Mouse (Mus musculus): ENCODE data around the gene Mark2. TPM values are rescaled to one million over a fixed set of nuclear protein-coding genes. Genes with fewer than 3 reads are reported as not detected.

The Mark2 gene
- polyA plus RNA-seq, 1 experiment from 2014 or later = 47.2 TPM

DNA sequence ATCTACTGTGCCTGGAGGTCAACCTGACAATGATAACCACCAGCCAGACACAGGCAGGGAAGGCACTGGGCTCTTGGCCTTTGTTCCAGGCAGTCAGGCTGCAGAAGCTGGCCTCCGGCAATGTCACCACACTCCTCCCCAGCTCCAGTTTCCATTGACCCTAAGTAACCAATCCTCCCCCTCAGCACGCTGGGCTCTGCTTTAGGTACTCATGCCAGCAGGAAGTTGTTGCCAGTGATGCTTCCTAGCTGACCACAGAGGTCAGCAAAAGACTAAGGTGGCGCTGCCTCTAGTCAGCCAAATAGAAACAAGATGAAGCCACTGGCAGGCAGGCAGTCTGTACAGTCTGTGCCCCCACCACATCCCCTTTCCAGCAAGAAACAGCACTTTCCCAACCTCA is 34.7 kb downstream of the Mark2 start:
- no peak overlapping the region for H3K4me2 ChIP-seq
- 0 out of 2 replicates have a peak overlapping the region, but pooled peaks have one; percentile 32 for H3K9ac ChIP-seq
- H3K4me3 ChIP-seq = no peak overlapping the region
- no peak for ATAC-seq (ENCODE audit: insufficient number of reproducible peaks, insufficient read depth, low FRiP score, low TSS enrichment, low read depth)
- H3K9me3 ChIP-seq = no peaks in the 10 kb centered on the region
- H3K36me3 ChIP-seq = peaks cover 6% of the 10 kb centered on the region; the same call in 1 of the 2 replicates
- peaks cover 70% of the 10 kb centered on the region for H3K4me1 ChIP-seq
- WGBS = 42% methylated on average over 3 of the region's 3 CpGs
- H3K27ac ChIP-seq = 0 out of 2 replicates have a peak overlapping the region, but pooled peaks have one; percentile 11
- H3K27me3 ChIP-seq = no peaks in the 10 kb centered on the region

DNA sequence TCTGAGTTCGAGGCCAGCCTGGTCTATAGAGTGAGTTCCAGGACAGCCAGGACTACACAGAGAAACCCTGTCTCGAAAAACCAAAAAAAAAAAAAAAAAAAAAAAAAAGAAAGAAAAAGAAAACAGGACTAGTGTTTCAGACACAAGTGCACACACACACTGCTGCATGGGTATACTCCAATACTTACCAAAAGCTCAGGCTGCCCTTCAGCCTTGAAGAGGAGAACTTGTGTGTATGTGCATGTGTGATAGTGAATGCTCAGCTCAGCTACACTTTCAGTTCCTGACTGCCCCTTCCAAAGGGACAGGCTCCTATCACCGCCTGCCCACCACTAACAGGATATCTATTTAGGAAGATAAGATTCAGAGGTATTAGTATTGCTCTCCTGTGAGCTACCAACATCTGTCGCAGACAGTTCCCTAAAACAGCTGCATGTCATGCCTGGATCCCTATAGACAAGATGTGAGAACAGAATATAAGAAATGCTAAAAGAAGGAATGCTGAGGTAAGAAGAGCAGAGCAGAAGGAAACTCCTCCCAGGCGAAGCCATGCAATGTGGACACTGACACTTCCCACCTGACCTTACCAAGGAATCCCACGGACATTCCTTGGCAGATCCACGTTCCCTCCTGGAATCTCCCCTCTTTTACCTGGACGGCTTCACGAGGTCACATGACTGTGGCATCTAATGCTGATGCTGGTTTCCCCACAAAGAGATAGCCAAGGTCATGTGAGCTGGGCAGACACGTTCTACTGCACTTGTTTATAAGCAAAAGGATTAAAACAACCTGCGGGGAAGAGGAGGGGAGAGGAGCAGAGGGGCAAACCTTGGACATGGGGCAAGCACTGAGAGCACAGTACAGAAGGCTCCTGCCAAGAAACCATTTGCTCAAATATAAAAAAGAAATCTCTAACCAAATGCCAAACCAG is 36.0 kb downstream of the Mark2 start:
- Histone ChIP-seq H3K27ac (no peak overlapping the region; the same call in 1 of the 2 replicates), H3K9ac (no peak overlapping the region), H3K4me1 (peaks cover 58% of the 10 kb centered on the region), H3K9me3 (no peaks in the 10 kb centered on the region), H3K4me2 (no peak overlapping the region), H3K27me3 (no peaks in the 10 kb centered on the region), H3K36me3 (peaks cover 6% of the 10 kb centered on the region; the same call in 1 of the 2 replicates), H3K4me3 (no peak overlapping the region)
- 76% methylated on average over 11 of the region's 11 CpGs for WGBS
- no peak for ATAC-seq (ENCODE audit: insufficient number of reproducible peaks, insufficient read depth, low FRiP score, low TSS enrichment, low read depth)

DNA sequence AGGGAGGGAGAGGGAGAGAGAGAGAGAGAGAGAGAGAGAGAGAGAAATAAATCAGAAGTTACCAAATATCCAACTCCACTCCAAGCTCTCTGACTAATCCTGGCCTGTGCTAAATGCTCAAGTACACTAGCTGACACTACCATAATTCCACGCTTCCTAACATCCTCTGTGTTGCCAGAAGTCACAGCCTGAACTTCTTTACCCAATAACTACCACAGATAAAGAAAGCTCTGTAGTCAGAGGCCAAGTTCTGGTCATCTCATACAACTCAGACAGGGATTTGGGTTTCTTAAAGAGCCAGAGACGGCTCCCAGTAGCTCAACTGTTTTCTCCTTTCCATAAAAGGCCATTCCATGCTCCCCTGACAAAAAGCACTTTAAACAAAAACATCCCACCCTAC is 36.9 kb downstream of the Mark2 start:
- ATAC-seq (ENCODE audit: insufficient number of reproducible peaks, insufficient read depth, low FRiP score, low TSS enrichment, low read depth) = no peak
- 55% methylated on average over 2 of the region's 2 CpGs for WGBS
- H3K36me3 ChIP-seq = peaks cover 9% of the 10 kb centered on the region
- H3K9ac ChIP-seq = no peak overlapping the region
- no peaks in the 10 kb centered on the region for H3K9me3 ChIP-seq
- H3K27me3 ChIP-seq = no peaks in the 10 kb centered on the region
- peaks cover 50% of the 10 kb centered on the region for H3K4me1 ChIP-seq
- H3K4me3 ChIP-seq = no peak overlapping the region
- H3K27ac ChIP-seq = no peak overlapping the region
- no peak overlapping the region for H3K4me2 ChIP-seq

DNA sequence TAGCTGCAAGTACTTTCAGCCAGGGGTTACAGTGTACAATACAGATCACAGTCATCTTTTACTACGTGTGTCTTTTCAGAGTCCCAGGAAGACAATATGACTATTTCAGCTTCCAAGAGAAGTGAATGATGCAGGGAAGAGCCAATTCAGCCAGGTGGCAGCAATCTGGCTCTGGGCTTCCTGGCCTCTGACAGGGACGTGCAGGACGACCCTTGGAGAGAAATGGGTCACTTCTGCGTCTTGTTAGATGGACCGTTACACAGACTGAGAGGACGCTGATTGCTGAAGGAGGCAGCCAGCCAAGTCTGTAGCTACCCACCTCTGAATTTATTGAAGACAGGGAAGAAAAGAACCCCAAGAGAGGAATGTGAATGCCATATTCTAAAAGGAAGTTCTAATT is 37.9 kb downstream of the Mark2 start:
- no peaks in the 10 kb centered on the region for H3K27me3 ChIP-seq
- 67% methylated on average over 6 of the region's 6 CpGs for WGBS

DNA sequence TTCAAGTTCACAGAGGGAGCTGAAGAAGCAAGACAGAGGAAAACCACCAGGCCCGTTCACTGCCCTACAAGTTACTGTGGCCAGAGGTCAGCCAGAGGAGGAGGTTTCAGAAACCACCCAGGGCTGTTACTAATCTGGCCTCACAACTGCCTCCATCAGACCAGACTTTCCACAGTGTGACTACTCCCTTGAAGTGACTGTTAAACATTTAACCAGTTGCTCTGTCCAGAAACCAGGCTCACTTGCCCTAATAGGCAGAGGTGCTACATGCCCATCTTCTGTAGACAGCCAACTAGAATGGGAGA is 39.2 kb downstream of the Mark2 start:
- H3K36me3 ChIP-seq = peaks cover 19% of the 10 kb centered on the region
- no peak overlapping the region for H3K27ac ChIP-seq
- no peaks in the 10 kb centered on the region for H3K9me3 ChIP-seq
- H3K4me1 ChIP-seq = peaks cover 33% of the 10 kb centered on the region
- H3K4me2 ChIP-seq = no peak overlapping the region
- no peak overlapping the region for H3K9ac ChIP-seq
- no peaks in the 10 kb centered on the region for H3K27me3 ChIP-seq
- 90% methylated on average over 1 of the region's 1 CpGs for WGBS
- H3K4me3 ChIP-seq = no peak overlapping the region
- no peak for ATAC-seq (ENCODE audit: insufficient number of reproducible peaks, insufficient read depth, low FRiP score, low TSS enrichment, low read depth)

More for the DNA sequence above, 37.9 kb downstream of the Mark2 start:
- peaks cover 18% of the 10 kb centered on the region for H3K36me3 ChIP-seq
- H3K9ac ChIP-seq = no peak overlapping the region
- H3K27ac ChIP-seq = no peak overlapping the region
- H3K4me3 ChIP-seq = no peak overlapping the region
- H3K9me3 ChIP-seq = no peaks in the 10 kb centered on the region
- no peak overlapping the region for H3K4me2 ChIP-seq
- no peak for ATAC-seq (ENCODE audit: insufficient number of reproducible peaks, insufficient read depth, low FRiP score, low TSS enrichment, low read depth)
- H3K4me1 ChIP-seq = peaks cover 46% of the 10 kb centered on the region

DNA sequence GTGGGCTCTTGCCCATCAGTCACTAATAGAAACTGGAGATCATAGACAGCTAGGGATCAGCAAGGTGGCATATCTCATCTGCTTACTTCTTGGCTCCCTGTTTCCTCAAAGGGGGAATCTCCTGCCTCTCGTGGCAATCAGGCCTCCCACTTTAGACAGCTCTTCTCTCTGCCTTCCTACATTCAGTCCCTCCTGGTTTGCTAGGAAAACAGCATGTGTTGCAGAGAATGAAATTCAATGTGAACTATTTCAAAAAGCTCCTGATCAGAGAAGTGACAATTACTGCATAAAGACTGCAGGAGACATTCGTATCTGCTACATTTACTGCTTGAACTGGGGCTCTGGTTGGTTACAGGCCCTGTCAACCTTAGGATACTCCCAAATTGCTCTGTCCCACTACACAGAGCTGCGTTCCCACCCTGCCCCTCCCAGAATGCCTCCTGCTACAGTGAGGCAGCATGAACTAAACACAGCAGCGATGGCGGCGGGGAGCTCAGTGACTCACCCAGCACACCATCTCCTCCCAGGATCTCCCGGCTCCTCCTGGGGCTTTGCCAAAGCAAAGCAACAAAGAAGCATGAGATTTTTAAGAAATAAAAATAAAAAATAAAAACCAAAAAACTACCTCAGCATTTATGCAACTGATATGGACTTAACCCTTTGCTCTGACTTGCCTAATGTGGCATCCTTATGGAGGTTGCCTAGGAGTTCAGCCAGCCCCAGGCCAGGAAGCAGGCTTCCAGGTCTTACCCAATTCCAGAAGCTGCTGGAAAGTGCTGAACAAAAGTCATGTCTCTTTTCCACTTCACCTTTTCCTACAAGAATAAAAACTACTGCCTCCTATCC is 39.8 kb downstream of the Mark2 start:
- Histone ChIP-seq H3K4me3 (no peak overlapping the region), H3K4me1 (peaks cover 27% of the 10 kb centered on the region), H3K27me3 (no peaks in the 10 kb centered on the region), H3K27ac (no peak overlapping the region), H3K9ac (no peak overlapping the region), H3K9me3 (no peaks in the 10 kb centered on the region), H3K4me2 (no peak overlapping the region), H3K36me3 (peaks cover 19% of the 10 kb centered on the region)
- no peak for ATAC-seq (ENCODE audit: insufficient number of reproducible peaks, insufficient read depth, low FRiP score, low TSS enrichment, low read depth)
- 81% methylated on average over 7 of the region's 7 CpGs for WGBS

DNA sequence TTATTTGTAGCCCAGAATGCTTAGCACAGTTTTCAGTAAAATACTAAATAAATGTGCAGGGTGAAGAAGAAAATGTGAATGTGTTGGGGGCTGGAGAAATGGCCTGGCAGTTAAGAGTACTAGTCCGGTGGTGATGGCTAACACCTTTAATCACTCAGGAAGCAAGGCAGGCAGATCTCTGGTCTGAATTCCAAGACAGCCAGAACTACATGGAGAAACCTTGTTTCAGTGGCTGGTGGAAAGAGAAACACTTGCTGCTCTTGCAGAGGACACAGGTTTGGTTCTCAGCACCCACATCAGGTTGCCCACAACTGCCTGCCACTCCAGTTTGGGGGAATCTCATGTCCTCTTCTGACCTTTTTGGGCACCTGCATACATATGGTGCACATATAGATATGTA is 41.6 kb downstream of the Mark2 start:
- H3K9ac ChIP-seq = no peak overlapping the region
- H3K27ac ChIP-seq = no peak overlapping the region
- no peaks in the 10 kb centered on the region for H3K27me3 ChIP-seq
- ATAC-seq (ENCODE audit: insufficient number of reproducible peaks, insufficient read depth, low FRiP score, low TSS enrichment, low read depth) = no peak
- H3K9me3 ChIP-seq = no peaks in the 10 kb centered on the region
- peaks cover 23% of the 10 kb centered on the region for H3K4me1 ChIP-seq
- no peak overlapping the region for H3K4me3 ChIP-seq
- no peak overlapping the region for H3K4me2 ChIP-seq
- H3K36me3 ChIP-seq = peaks cover 20% of the 10 kb centered on the region; the same call in 1 of the 2 replicates
- 94% methylated on average over 1 of the region's 1 CpGs for WGBS

DNA sequence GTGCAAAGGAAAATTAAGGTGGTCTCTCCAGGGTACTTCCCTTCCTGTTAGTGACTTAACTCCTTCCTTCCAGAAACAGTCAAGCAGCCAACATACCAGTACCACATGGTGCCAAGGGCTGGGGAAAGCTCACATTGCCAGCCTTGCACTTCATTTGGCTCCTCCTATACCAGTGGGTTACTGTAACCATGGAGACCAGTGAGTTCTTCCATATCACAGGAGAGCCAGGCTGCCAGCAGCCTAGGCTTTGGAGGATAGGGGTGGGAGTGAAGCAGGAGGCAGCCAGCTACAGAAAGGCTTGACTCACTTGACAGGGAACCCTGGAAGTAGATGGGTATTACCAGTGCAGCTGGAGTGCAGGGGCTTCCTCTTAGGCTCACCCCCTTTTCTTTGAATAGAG is 42.6 kb downstream of the Mark2 start:
- H3K4me1 ChIP-seq = peaks cover 33% of the 10 kb centered on the region
- H3K4me3 ChIP-seq = no peak overlapping the region
- no peak for ATAC-seq (ENCODE audit: insufficient number of reproducible peaks, insufficient read depth, low FRiP score, low TSS enrichment, low read depth)
- no peak overlapping the region for H3K9ac ChIP-seq
- H3K27me3 ChIP-seq = no peaks in the 10 kb centered on the region
- H3K4me2 ChIP-seq = no peak overlapping the region
- peaks cover 20% of the 10 kb centered on the region; the same call in 1 of the 2 replicates for H3K36me3 ChIP-seq
- H3K27ac ChIP-seq = no peak overlapping the region
- no peaks in the 10 kb centered on the region for H3K9me3 ChIP-seq

DNA sequence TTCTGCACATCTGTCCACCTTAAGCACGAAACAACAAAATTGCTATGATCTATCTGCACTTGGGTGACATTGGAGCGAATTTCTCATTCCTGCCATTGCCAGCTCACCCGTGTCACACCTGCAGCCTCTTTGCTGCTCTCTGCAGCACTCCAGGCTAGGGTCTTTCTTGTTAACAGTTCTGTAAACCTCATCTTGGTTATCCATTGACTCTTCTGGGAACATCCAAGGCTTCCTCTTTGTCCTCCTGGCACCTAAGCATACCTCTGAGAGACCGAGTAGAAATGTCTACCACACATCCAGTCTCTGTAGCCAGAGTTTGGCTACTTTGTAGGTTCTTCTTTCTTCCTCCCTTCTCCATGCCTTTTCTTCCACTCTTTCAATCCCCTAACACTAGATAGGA is 45.7 kb downstream of the Mark2 start:
- Histone ChIP-seq H3K4me3 (no peak overlapping the region), H3K36me3 (peaks cover 20% of the 10 kb centered on the region; the same call in 1 of the 2 replicates), H3K9ac (no peak overlapping the region), H3K9me3 (no peaks in the 10 kb centered on the region), H3K27ac (no peak overlapping the region), H3K27me3 (no peaks in the 10 kb centered on the region), H3K4me1 (peaks cover 49% of the 10 kb centered on the region), H3K4me2 (no peak overlapping the region)
- 91% methylated on average over 4 of the region's 4 CpGs for WGBS
- ATAC-seq (ENCODE audit: insufficient number of reproducible peaks, insufficient read depth, low FRiP score, low TSS enrichment, low read depth) = no peak

DNA sequence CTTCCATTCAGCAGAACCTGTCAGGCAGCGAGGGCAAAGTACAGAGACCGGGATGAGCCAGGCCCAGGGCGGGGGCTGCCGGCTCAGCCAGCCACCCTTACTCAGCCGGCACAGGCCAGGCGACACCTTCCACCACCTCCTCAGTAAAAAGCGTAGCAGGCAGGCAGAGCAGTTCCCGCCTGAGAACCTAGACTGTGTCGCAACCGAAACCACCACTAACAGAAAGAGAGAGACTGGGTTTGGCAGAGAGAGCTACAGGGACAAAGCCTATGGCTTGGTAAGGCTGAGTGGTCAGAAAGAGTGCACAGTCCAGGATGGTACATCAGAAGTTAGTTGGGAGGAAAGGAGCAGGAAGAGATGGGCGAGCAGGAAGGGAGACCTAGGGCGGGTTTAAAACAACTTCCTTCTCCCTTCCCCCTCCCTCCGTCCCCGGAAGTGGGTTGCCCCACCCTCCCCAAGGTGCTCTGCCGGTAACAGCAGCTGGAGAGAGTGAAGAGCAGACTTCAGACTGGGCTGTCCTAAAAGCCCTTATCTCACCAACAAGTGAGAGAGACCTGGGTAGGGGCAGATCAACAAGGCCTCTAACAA is 46.5 kb downstream of the Mark2 start:
- Histone ChIP-seq H3K4me2 (peak overlapping the region; percentile 22), H3K36me3 (peaks cover 26% of the 10 kb centered on the region; the same call in 1 of the 2 replicates), H3K27me3 (no peaks in the 10 kb centered on the region), H3K9me3 (no peaks in the 10 kb centered on the region), H3K4me3 (no peak overlapping the region), H3K4me1 (peaks cover 49% of the 10 kb centered on the region), H3K27ac (peak overlapping the region; percentile 62; the same call in 1 of the 2 replicates), H3K9ac (peak overlapping the region; percentile 46; the same call in 1 of the 2 replicates)
- ATAC-seq (ENCODE audit: insufficient number of reproducible peaks, insufficient read depth, low FRiP score, low TSS enrichment, low read depth) = no peak
- WGBS = 64% methylated on average over 15 of the region's 15 CpGs

DNA sequence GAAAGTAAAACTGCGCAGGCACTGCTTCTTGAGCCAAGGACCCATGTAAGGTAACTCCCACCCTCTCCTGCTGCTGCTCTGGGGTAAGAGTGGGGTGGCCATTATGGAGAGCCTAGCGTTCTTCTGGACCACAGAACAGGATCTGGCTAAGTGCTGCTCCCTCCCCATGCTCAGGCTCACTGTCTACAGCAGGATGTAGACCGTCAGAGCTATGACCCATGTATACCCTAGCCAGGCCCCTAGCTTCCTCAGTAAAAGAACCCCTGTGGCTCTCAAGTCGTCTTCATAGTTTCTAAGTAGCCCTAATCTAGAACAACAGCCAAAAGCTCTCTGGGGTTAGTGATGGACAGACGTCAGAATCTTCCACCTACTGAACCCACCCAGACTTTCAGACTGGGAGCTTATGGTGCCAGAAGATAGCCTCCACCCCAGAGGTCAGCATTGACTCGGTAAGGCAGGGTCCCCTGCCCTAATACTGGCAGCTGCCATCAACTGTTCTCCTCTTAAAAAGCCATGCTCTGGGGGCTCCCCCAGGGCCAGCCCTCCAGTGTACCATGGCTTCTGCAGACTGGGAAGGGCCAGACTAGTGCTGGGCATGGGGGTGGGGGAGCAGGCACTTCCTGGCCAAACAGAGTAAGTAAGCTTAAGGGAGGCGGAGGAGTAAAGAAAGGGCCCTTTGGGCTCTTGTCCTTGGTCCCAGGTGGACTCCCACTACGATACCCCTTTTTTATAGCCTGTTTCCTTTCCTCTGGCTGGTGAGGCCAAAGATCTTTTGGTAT is 47.4 kb downstream of the Mark2 start:
- 0 out of 2 replicates have a peak overlapping the region, but pooled peaks have one; percentile 22 for H3K4me2 ChIP-seq
- no peak overlapping the region for H3K4me3 ChIP-seq
- peaks cover 54% of the 10 kb centered on the region for H3K4me1 ChIP-seq
- 74% methylated on average over 8 of the region's 8 CpGs for WGBS
- H3K36me3 ChIP-seq = peaks cover 26% of the 10 kb centered on the region; the same call in 1 of the 2 replicates
- no peaks in the 10 kb centered on the region for H3K27me3 ChIP-seq
- 0 out of 2 replicates have a peak overlapping the region, but pooled peaks have one; percentile 62 for H3K27ac ChIP-seq
- H3K9me3 ChIP-seq = no peaks in the 10 kb centered on the region
- H3K9ac ChIP-seq = no peak overlapping the region
- no peak for ATAC-seq (ENCODE audit: insufficient number of reproducible peaks, insufficient read depth, low FRiP score, low TSS enrichment, low read depth)

Data from embryonic facial prominence, embryonic 13.5 days (tissue).